Mouse (Mus musculus) urinary bladder, adult 18-20 months (tissue): Measurements from ENCODE around the gene Ccdc106.
"Not testable (repeated sequence)": the region's sequence is repeated elsewhere in the genome, so short reads cannot be mapped to it uniquely, and the experiment has no call there.

ENCODE experiments used
- DNase-seq, 2 experiments: peaks; one replicate each; pipeline ENCODE4 v3.0.0; 2022; ENCODE audit warnings: low spot score in 2 of 2, mixed read lengths in 2 of 2

The Ccdc106 gene

GRCm38 (mm10) chr7:5051193-5052192, 31.1 kb downstream of the Ccdc106 start, which contains the start of gene Zfp580:
Gene Zfp580 (plus strand): TSS chr7:5051538.
- peak; percentile 41 to 67 for DNase-seq

DNA sequence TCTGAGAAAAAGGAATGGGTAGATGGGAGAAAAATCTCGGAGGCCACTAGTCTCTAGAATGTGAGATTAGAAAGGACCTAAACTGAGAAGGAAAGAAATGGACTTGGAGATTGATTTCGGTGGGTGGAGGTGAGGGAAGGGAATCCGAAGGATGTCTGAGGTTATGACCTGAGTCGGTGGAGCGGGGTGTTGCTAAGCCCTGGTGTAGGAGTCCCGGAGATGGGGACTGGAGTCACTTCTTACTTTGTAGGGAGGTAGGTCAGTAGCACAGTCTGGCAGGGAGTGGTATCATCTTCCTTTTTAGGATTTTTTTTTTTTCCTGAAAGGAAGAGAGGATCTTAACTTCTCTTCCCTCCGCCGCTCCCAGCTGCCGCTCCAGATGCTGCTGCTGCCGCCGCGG, 32.1 kb downstream of the Ccdc106 start:
- DNase-seq = no peak

GRCm38 (mm10) chr7:5052931-5053343, 32.6 kb downstream of the Ccdc106 start:
- no peak for DNase-seq

DNA sequence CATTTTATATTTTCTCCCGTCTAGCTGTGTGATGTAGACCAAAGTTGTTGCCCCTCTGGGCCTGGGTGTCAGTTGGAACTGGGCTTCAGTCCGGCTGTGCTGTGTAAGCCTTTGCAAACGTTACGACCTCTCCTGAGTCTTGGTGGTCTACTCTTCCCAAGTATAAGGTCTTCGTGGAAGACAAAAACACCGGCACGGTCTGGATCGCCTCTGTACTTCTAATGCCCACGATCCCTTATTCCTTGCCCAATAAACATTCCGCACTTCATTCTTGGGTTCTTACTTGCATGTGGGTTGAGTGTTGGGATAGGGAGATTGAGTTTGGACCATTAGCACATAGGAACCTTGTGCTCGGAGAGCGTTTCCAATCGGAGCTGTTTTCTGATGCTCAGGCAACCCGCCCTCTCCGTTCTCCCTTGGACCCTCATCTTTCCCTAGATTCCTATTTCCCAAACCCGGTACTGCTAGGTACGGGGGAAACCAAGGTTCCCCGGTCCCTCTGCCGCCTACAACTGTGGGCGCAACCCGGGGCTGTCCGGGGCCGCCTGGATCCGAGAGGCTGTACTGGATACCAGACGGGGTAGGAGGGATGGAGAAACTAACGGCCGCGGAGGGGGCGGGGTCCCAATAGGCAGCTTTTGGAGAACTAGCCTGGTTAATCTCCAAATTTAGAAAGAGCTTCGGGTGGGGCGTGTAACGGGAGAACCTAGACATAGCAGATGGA, 33.3 kb downstream of the Ccdc106 start:
- DNase-seq = no peak

DNA sequence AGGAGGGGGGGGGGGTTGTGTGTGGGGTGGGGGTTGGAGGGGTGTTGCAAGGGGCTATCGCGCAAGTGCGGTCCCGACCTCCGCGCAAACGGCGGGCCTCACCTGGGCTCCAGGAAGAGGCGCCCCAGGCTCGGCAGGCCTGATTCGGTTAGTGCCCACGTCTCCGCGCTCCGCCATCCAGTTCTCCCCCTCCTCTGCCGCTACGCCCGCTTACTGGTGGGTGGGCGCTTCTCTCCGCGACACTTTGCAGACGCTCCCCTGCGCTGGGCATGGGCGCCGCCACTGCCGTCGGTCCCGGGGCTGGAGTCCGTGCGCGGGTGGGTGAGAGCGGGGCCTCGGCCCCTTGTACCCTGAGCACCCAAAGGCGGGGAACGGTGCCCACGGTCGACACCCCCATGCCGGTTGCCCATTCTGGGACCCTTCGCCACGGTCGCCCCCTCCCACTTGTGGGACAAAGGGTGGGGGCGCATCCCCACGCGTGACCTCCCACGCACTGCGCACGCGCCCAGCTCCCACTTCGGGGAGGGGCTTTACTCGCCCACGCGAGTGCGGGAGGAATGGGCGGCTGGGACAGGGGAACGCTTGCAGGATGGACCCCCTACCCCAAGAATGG, 36.4 kb downstream of the Ccdc106 start:
- no peak for DNase-seq

- DNase-seq = no peak
Observed at GRCm38 (mm10) chr7:5057381-5057780, 37.0 kb downstream of the Ccdc106 start.

- DNase-seq = no peak
Observed at GRCm38 (mm10) chr7:5057804-5058203, 37.5 kb downstream of the Ccdc106 start.

DNA sequence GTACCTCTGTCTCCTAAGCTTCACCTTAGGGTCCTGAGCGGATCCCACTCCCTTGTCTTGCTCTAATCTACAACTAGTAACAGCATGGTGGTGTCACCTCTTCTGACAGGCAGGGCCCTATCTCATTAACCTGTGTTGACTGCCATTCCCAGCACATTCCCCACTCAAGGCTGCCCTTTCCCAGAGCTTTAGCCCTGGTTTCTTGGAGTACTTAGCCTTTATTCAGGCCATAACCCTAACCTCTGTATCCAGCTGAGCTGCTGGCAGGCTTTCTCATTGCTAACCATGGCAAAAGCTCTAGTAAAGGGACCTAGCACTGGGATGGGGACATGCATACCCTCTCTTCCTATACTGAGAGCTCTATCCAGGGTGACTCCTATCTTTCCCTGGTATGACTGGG, 38.3 kb downstream of the Ccdc106 start:
- DNase-seq = no peak

DNA sequence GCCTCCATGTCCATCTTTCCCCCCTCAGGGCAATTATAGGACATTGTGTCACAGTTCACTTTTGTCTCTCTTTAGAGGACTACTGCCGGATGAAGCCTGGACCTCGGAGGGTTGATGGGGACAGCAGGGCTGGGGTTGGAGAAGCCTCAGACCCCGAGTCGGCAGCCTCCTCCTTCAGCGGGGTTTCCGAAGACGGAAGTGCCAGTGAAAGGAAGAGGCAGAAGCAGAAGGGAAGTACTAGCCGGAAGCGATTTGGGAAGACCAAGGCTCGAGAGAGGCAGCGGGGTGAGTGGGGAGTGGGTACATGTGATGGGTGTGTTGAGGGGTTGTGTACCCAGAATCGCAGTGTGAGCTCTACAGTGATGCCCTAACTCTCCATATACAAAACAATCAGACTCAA, 39.1 kb downstream of the Ccdc106 start:
- no peak for DNase-seq

GRCm38 (mm10) chr7:5060239-5060731, 39.9 kb downstream of the Ccdc106 start:
- peak; percentile 68 to 73 for DNase-seq

DNA sequence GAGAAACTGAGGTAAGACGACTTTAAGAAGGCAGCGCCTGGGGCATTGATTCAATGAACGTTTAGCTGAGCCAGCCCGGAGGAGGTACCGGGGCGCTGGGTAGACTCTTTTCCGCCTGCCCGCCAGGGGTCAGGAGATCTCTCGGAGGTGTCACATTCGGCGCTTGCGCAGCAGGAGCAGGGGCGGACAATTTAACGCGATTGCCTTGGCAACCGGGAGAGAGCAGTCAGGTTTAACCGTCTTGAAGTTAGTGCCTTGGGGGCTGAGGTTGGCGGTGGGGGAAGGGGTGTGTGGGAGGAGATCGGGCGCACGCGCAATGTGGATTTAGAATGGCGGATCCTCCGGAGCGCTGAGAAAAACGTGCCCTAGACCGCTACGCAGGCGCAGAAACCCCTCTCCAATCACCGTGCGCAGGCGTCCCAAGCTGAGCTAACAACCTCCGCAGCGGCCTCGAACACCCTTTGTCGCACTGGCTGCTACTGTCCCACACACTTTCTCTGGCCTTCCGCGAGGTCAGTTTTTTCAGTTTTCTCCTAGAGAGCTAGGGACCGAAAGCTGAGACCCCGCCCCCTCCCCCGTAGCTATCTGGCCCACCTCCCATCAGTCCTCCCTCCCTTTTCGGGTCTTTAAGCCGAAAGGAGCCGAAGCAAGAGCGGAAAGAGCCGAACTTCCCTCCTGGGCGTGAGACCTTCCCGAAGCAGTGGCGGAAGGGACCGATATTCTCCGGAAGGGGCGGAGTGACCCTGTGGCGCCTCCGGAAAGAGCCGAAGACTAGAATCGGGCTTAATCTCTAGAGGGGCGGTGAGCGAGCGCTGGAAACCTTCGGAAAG, 40.8 kb downstream of the Ccdc106 start:
- peak; percentile 95 to 96 for DNase-seq

DNA sequence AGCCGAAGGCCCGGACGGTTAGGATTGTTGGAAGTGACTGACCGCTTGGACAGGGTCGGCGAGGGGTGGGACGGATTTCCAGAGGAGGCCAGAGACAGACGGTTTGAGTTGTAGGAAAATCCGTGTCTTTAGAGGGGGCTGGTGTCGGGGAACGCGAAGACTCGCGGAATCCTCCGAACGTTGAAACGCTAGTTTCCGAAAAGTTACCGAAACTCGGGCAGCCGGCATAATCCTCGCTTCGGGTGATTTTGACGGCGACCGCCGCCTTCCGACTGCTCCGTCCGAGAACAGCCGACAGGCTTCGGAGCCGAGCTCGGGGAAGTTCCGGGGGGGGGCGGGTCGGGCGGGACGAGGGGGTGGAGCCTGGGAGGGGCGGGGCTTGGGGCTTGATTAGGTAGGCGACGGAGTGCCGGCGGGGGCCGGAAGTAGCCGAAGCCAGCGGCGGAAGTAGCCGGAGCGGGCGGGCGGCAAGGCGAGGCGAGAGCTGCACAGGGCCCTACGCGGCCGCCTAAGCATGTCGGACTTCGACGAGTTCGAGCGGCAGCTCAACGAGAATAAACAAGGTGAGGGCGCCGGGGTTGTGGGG, 41.5 kb downstream of the Ccdc106 start, which contains the start of gene U2af2:
U2af2 (plus strand) TSS at position 370 of the 586 bp plus-strand sequence.
- peak; percentile 83 to 89 for DNase-seq

- DNase-seq = peak; percentile 56 to 61
Observed at GRCm38 (mm10) chr7:5062360-5063001, 42.1 kb downstream of the Ccdc106 start.

GRCm38 (mm10) chr7:5064886-5065285, 44.5 kb downstream of the Ccdc106 start:
- DNase-seq = no peak

- no peak for DNase-seq
Observed at GRCm38 (mm10) chr7:5073586-5073985, 53.2 kb downstream of the Ccdc106 start.

DNA sequence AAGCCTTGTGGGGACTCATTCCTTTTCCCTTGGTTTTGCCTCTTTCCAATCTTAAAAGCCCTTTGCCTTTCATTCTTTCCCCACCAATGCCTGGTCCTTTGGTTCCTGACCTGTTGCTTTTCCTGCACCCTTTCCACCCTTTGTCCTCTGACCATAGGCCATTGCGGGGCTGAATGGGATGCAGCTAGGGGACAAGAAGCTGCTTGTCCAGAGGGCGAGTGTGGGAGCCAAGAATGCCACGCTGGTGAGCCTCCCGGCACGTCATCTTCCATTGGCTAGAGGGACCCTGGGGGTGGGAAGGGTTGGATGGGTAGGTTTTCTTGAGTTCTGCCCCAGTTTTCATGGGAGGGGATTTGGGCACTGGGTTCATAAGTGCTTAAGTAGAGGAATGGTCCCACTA, 54.6 kb downstream of the Ccdc106 start:
- no peak for DNase-seq

DNA sequence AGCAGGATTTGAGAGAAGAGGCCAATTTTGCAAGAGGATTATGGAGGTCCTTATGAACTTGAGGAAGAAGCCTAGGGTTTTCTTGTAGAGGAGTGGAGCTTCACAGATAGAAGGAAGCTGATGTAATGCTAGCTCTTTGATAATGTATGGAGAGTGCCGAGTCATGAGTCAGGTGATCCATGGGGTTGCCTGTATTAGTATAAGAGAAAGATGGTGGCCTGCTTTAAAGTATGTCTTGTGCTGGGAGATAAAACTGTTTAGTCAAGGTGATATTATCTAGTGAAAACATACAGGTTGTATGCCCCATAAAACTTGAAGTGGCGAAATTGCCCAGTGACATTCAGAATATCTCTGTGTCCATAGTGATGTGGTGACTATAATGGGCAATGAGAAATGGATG, 56.6 kb downstream of the Ccdc106 start:
- DNase-seq = no peak

DNA sequence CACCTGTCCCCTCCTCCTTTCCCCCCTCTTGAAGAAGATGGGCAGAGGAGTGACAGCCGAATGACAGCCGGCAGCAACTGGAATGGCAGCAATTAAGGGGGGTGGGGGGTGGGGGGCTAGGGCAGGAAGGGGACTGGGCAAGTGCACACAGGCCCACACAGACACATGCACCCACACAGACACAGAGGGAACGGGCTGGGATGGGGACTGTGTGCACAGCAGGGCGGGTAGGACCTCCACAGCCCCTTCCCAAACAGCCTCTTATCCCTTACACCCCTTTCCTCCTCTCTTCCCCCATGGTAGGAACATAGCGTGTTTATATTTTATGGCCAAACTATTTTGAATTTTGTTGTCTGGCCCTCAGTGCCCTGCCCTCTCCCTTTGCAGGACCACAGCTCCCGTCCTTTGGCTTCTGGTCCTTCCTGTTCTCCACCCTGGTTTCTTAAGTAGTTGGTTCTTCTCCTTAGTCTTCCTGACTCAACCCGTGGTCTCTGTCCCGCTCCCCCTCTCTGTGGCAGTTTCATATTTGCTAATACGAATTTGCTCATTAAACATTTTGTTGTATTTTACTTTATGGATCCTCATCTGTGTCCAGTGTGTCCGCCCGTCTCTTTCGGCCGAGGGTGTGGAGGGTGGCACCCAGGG, 59.1 kb downstream of the Ccdc106 start:
- DNase-seq = not testable (repeated sequence)

- peak; percentile 88 to 93 for DNase-seq
Observed at GRCm38 (mm10) chr7:5080010-5080751, 59.8 kb downstream of the Ccdc106 start, which contains the start of gene Epn1. Gene Epn1 (plus strand): TSS chr7:5080235.
